Mouse (Mus musculus) liver, adult 2 months (tissue): ENCODE measurements around the gene Rapgef2.

Source experiments
- CTCF ChIP-seq: fragments of 200-500 bp; IDR thresholded peaks from 2 replicates; pipeline ENCODE4 v1.5.1; 2011; ENCODE audit warnings: low read depth, low read length, control low read depth
- POLR2A ChIP-seq: fragments of 200-500 bp; IDR thresholded peaks from 2 replicates; pipeline ENCODE4 v1.6.1; 2011; ENCODE audit warnings: low read length, control low read depth; ENCODE audit not compliant: insufficient read depth; ENCODE audit errors: extremely low read depth

- TF ChIP-seq POLR2A (peak; percentile 79), CTCF (no peak)
Measured at GRCm38 (mm10) chr3:79287108-79287576, 825 bp upstream of the Rapgef2 start.
